Mouse (Mus musculus) hindbrain, embryonic 14.5 days (tissue): ENCODE results near the gene Tet1. TPM values are rescaled to one million over a fixed set of nuclear protein-coding genes. Genes with fewer than 3 reads are reported as not detected.

Experiments
- polyA plus RNA-seq: library from polyadenylated mRNA; unstranded; fragments of >200 nt; fragmentation: Nextera tagmentation; extraction: Ambion mirVana; gene quantifications from 2 replicates; pipeline ENCODE4 v1.2.1, GENCODE M21; 2014

Gene Tet1
- polyA plus RNA-seq, 1 experiment from 2014 or later, result 44.1 TPM

Other genes with a start within 250 kb of the Tet1 start
- gene Stox1, start 182.9 kb downstream of the Tet1 start, polyA plus RNA-seq, result 4.3 and 5.2 TPM in 2 replicates
- gene Ccar1, start 116.7 kb downstream of the Tet1 start, polyA plus RNA-seq, result 93.0 and 96.0 TPM in 2 replicates
- 14.4 and 17.0 TPM in 2 replicates for gene Slc25a16, start 11.6 kb upstream of the Tet1 start, polyA plus RNA-seq
- 3.1 and 4.6 TPM in 2 replicates for gene Dna2, start 38.0 kb upstream of the Tet1 start, polyA plus RNA-seq
- gene Rufy2, start 71.2 kb upstream of the Tet1 start, polyA plus RNA-seq, result 58.5 and 59.6 TPM in 2 replicates
- 75.0 and 76.8 TPM in 2 replicates for gene Hnrnph3, start 115.2 kb upstream of the Tet1 start, polyA plus RNA-seq
- 0.46 and 0.59 TPM in 2 replicates for gene Pbld2, start 115.3 kb upstream of the Tet1 start, polyA plus RNA-seq
- gene Pbld1, start 151.2 kb upstream of the Tet1 start, polyA plus RNA-seq, result 0.39 and 0.75 TPM in 2 replicates
- 6.5 and 9.9 TPM in 2 replicates for gene Atoh7, start 190.7 kb upstream of the Tet1 start, polyA plus RNA-seq